Mouse (Mus musculus) bone marrow, adult 2 months (tissue): ENCODE data around the gene Mpeg1. TPM values are rescaled to one million over a fixed set of nuclear protein-coding genes. Genes with fewer than 3 reads are reported as not detected.
A peak's percentile ranks its signal among the peaks of the same experiment; 100 is the strongest.

ENCODE experiments used
- H3K27ac ChIP-seq: fragments of 200-500 bp; 2 replicates; pipeline ENCODE4 v1.5.1; 2012; ENCODE audit warnings: low read depth, mild to moderate bottlenecking, control low read depth, inconsistent platforms, low read length; ENCODE audit not compliant: control insufficient read depth, poor library complexity, insufficient read depth
- H3K4me1 ChIP-seq: fragments of 200-500 bp; 2 replicates; pipeline ENCODE4 v1.6.1; 2011; ENCODE audit warnings: low read length; ENCODE audit not compliant: control insufficient read depth, insufficient read depth
- H3K4me3 ChIP-seq: fragments of 200-500 bp; replicated peaks from 2 replicates; pipeline ENCODE3; 2011; ENCODE audit warnings: mild to moderate bottlenecking, low read depth, low read length, control low read depth; ENCODE audit not compliant: control insufficient read depth
- CTCF ChIP-seq: fragments of 200-500 bp; IDR thresholded peaks from 2 replicates; pipeline ENCODE4 v1.5.1; 2011; ENCODE audit warnings: low read length, control low read depth; ENCODE audit not compliant: control insufficient read depth, insufficient read depth
- POLR2A ChIP-seq: fragments of 200-500 bp; IDR thresholded peaks from 2 replicates; pipeline ENCODE4 v1.6.1; 2011; ENCODE audit warnings: low read depth, mild to moderate bottlenecking, control low read depth, low read length, borderline replicate concordance; ENCODE audit not compliant: control insufficient read depth
- WGBS: fragments of 180-500 bp; shearing (Covaris S2); methylation state at CpG from one replicate; pipeline ENCODE4 v1.1.7; 2018; 5-methylcytosine and 5-hydroxymethylcytosine counted together
- polyA plus RNA-seq: library from polyadenylated mRNA; stranded (reverse); fragments of >200 nt; gene quantifications from 2 replicates; pipeline ENCODE4 v1.2.4, GENCODE M21; 2011; ENCODE audit warnings: low replicate concordance; ENCODE audit not compliant: missing spikeins, insufficient read depth, insufficient read length

The Mpeg1 gene
- polyA plus RNA-seq, 1 experiment, result 54.7 TPM

DNA sequence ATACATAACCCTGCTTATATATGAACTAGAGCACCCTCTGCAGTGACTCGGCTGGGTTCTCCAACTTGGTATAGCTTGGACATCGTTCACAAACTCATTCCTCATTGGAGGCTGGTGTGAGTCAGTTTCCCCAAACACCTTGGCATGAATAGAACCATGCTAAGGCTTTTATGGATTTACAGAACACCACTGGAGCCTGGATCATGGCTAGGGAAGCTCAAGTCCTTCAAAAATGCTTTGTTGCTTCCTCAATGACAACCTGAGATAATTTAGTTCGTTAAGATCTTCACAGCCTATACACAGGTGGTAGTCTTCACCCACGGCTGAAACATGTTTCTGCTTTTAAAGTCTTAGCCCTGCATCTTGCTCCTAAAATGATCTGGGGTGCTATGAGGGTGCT is 1.1 kb upstream of the Mpeg1 start:
- no peak for TF ChIP-seq CTCF
- no peak for TF ChIP-seq POLR2A
- Histone ChIP-seq H3K27ac (no peak overlapping the region), H3K4me1 (peaks cover 6% of the 10 kb centered on the region; the same call in 1 of the 2 replicates), H3K4me3 (no peak overlapping the region)
- WGBS, result 50% methylated on average over 4 of the region's 4 CpGs

DNA sequence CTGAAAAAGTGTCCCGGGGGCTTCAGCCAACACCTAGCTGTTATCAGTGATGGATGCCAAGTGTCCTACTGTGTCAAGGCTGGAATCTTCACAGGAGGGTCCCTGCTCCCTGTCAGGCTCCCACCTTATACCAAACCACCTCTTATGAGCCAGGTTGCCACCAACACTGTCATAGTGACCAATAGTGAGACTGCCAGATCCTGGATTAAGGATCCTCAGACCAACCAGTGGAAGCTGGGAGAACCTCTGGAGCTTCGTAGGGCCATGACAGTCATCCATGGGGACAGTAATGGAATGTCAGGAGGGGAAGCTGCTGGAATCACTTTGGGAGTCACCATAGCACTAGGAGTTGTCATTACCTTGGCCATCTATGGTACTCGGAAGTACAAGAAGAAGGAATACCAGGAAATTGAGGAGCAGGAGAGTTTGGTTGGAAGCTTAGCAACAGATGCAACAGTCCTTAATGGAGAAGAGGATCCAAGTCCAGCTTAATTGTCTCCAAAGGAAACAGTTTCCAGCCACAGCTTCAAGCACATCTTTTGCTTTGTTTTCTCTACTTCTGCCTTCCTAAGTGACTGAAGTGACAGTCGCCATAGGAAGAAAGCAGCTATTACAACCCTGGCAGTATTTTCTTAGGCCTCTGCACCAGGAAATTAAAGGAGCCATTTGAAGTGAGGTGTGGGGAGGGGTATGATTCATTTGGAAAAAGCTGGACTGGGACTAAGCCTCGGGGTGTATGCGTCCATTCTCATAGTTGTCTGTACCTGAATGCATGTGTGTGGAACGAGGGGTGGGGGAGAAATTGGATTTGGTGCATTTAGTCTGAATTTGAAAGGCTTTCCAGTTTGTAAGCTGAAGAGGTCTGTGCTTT is 2.5 kb downstream of the Mpeg1 start:
- TF ChIP-seq POLR2A (no peak), CTCF (no peak)
- Histone ChIP-seq H3K27ac (peak overlapping the region; percentile 87), H3K4me3 (peak overlapping the region; percentile 64), H3K4me1 (peaks cover 8% of the 10 kb centered on the region; the same call in 1 of the 2 replicates)
- WGBS, result 56% methylated on average over 7 of the region's 7 CpGs

DNA sequence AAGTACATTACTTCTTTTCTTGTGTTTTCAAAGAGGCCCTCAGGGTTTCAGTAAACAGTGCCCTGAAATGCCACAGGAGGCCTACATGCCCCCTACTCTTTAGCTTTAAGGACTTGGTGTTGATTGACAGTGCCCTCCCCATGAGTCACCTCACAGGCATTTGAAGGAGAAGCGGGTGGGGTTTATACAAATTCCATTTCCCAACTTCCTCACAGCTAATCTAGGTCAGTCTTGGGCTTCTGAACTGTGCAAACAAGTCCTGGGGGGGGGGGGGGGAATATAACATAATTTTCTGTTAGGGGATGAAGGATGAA is 3.1 kb downstream of the Mpeg1 start:
- 8% methylated on average over 1 of the region's 1 CpGs for WGBS
- Histone ChIP-seq H3K27ac (peak overlapping the region; percentile 87; the same call in 1 of the 2 replicates), H3K4me3 (peak overlapping the region; percentile 64), H3K4me1 (peaks cover 7% of the 10 kb centered on the region; the same call in 1 of the 2 replicates)
- TF ChIP-seq POLR2A, result no peak
- TF ChIP-seq CTCF, result no peak

DNA sequence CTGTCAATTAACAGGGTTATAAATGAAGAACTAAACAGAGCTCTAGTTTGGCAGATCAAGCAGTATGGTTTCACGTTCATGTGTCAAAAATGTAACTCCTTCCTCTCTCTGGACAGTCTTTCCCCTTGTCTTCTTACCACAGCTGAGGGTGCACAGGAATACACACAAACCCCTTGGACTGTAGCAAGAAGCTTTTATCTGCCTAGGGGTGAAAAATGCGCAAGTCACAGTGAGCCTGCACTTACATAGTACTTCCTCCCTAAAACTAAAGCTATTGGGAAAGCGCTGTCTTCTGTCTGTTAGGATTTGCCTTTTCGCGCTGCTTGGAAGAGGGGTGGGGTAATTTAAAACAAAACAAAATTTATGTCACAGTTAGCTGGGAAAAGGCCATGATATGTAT is 3.5 kb downstream of the Mpeg1 start:
- no peak for TF ChIP-seq POLR2A
- TF ChIP-seq CTCF, result no peak
- peak overlapping the region; percentile 56 for H3K4me3 ChIP-seq
- peaks cover 7% of the 10 kb centered on the region; the same call in 1 of the 2 replicates for H3K4me1 ChIP-seq
- WGBS, result 18% methylated on average over 5 of the region's 5 CpGs
- H3K27ac ChIP-seq, result peak overlapping the region; percentile 61; the same call in 1 of the 2 replicates

DNA sequence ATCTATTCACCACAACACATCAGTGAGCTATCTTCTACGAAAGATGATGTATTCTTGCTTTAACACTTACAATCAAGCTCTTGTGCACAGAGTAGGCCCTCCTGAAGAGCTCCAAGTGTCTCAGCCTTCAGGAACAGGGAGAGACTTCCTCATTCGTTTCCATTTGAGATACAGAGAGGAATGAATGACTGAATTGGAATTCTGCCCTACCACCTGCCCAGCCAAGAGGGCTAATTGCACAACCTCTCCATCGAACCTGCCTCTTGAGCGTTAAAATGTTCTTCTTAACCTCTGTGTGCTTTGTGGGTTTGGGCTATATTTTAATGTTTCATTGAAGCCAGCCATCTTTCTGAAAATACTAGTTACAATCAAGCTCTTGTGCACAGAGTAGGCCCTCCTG is 4.1 kb downstream of the Mpeg1 start:
- Histone ChIP-seq H3K27ac (no peak overlapping the region; the same call in 1 of the 2 replicates), H3K4me3 (peak overlapping the region; percentile 51)

DNA sequence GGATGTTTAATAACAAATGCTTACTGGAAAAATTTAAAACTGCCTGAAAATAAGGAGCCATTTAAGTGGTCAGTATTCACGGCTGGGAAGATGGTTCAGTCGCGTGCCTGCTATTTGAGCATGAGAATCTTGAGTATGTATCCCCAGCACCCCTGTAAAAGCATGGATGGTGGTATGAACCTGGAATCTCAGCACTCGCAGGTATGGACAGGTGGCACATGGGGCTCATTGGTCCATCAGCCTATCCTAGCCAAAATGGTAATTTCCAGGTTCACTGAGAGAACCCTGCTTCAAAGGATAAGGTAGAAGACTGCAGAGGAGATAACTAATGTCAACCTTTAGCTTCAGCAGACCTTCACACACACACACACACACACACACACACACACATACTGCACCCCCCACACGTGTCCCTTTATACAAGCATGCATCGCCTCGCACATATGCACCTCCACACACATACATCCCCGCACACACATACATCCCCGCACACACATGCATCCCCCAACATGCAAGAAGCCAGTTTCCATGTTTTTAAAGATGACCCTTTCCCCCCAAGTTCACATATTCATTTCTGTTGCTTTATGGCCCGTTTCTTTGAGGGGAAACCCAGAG is 5.1 kb downstream of the Mpeg1 start:
- H3K27ac ChIP-seq, result peak overlapping the region; percentile 29; the same call in 1 of the 2 replicates
- H3K4me3 ChIP-seq, result peak overlapping the region; percentile 46
- H3K4me1 ChIP-seq, result peaks cover 7% of the 10 kb centered on the region; the same call in 1 of the 2 replicates
- no peak for TF ChIP-seq POLR2A
- TF ChIP-seq CTCF, result no peak
- 78% methylated on average over 10 of the region's 10 CpGs for WGBS

More for the DNA sequence above, 4.1 kb downstream of the Mpeg1 start:
- peaks cover 7% of the 10 kb centered on the region; the same call in 1 of the 2 replicates for H3K4me1 ChIP-seq
- 21% methylated on average over 4 of the region's 4 CpGs for WGBS
- no peak for TF ChIP-seq POLR2A
- TF ChIP-seq CTCF, result no peak

DNA sequence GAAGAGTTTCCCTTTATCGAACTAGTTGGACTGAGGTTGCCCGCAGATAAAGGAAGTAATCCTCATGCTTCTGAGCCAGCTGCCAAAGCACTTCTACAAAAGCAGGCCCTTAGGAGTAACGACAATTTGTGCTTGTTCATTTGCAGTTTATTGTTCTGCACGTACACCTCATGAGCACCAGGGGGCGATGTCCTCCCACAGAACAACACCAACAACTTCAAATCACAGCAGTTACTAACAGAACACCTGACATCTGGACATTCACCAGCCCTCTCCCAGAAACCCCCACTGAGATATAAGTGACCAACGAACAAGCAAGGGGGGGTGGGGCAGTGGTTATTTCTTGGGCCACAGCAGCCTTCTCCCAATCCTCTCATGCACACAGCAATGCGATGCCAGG is 5.6 kb downstream of the Mpeg1 start:
- no peak overlapping the region for H3K4me3 ChIP-seq
- WGBS, result 13% methylated on average over 7 of the region's 7 CpGs
- peaks cover 5% of the 10 kb centered on the region; the same call in 1 of the 2 replicates for H3K4me1 ChIP-seq
- TF ChIP-seq CTCF (peak; percentile 87), POLR2A (no peak)
- H3K27ac ChIP-seq, result 0 out of 2 replicates have a peak overlapping the region, but pooled peaks have one; percentile 14

DNA sequence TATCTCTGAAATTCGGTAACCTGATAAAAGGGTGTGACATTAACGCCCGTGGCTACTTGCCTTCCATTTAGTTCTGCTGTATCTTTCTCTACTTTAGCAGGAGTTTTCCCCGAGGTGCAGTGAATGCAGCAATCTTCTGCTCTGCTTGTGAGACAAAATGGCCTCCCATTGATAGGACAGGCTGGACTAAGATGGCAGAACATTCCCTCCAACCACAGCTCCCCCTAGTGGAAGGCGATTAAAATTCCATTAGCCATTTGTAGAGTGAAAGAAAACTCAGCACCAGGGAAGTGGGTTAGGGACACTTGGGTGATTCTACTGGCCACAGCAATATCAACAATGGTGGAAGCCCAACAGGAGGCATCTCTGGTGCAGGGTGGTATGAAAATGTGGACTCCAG is 6.9 kb downstream of the Mpeg1 start:
- TF ChIP-seq CTCF (peak; percentile 48), POLR2A (no peak)
- Histone ChIP-seq H3K27ac (no peak overlapping the region), H3K4me3 (no peak overlapping the region), H3K4me1 (peaks cover 4% of the 10 kb centered on the region; the same call in 1 of the 2 replicates)
- WGBS, result 76% methylated on average over 5 of the region's 5 CpGs

DNA sequence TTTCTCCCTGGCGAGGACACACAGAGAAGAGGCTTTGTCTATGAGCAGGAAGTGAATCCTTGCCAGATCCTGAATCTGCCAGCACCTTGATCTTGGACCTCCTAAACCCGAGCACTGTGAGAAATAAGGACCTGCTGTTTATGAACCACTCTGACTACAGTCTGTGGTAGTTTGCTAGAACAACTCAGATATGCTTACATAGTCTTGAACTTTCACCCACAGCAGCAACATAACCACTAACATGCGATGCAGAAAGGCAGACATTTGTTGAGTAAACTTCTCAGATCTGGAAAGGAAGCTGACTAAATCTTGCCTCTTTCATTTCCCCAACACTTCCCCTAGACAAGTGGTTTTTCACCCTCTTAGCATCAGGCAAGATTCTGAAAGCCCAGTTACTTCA is 11.3 kb downstream of the Mpeg1 start:
- H3K4me1 ChIP-seq, result peaks cover 5% of the 10 kb centered on the region
- WGBS, result 47% methylated on average over 3 of the region's 3 CpGs

More for the DNA sequence above, 11.3 kb downstream of the Mpeg1 start:
- H3K4me3 ChIP-seq, result no peak overlapping the region
- TF ChIP-seq CTCF, result no peak
- H3K27ac ChIP-seq, result peak overlapping the region; percentile 5; the same call in 1 of the 2 replicates
